Mouse (Mus musculus): ENCODE results near the gene Slc35e3. TPM values are rescaled to one million over a fixed set of nuclear protein-coding genes. Genes with fewer than 3 reads are reported as not detected.

Slc35e3 gene
- polyA plus RNA-seq, 2 experiments from 2014 or later: 2.1 to 2.8 TPM

- ATAC-seq: no peak
These were observed 49.2 kb downstream of the Slc35e3 start for GRCm38 (mm10) chr10:117696827-117697560.

GRCm38 (mm10) chr10:117696021-117696826, 49.9 kb downstream of the Slc35e3 start:
- no peak for ATAC-seq

- ATAC-seq: no peak
These were observed 50.6 kb downstream of the Slc35e3 start for GRCm38 (mm10) chr10:117695605-117696004.

GRCm38 (mm10) chr10:117695027-117695426, 51.1 kb downstream of the Slc35e3 start:
- no peak for ATAC-seq

- ATAC-seq: no peak
These were observed 51.8 kb downstream of the Slc35e3 start for GRCm38 (mm10) chr10:117694255-117694953.

- no peak for ATAC-seq
These were observed 53.2 kb downstream of the Slc35e3 start for GRCm38 (mm10) chr10:117692953-117693352.

- no peak for ATAC-seq
These were observed 54.0 kb downstream of the Slc35e3 start for GRCm38 (mm10) chr10:117692173-117692572.

GRCm38 (mm10) chr10:117691389-117691968, 54.7 kb downstream of the Slc35e3 start:
- ATAC-seq: no peak

GRCm38 (mm10) chr10:117690770-117691296, 55.3 kb downstream of the Slc35e3 start:
- ATAC-seq: no peak

GRCm38 (mm10) chr10:117690101-117690352, 56.1 kb downstream of the Slc35e3 start:
- ATAC-seq: no peak

- no peak for ATAC-seq
These were observed 56.7 kb downstream of the Slc35e3 start for GRCm38 (mm10) chr10:117689297-117690100.

GRCm38 (mm10) chr10:117688204-117689151, 57.7 kb downstream of the Slc35e3 start:
- peak; percentile 32 for ATAC-seq

GRCm38 (mm10) chr10:117687577-117687976, 58.6 kb downstream of the Slc35e3 start:
- ATAC-seq: no peak

- ATAC-seq: no peak
These were observed 59.1 kb downstream of the Slc35e3 start for GRCm38 (mm10) chr10:117687018-117687417.

- ATAC-seq: no peak
These were observed 60.1 kb downstream of the Slc35e3 start for GRCm38 (mm10) chr10:117685849-117686591.

GRCm38 (mm10) chr10:117685171-117685848, 60.9 kb downstream of the Slc35e3 start:
- ATAC-seq: no peak

- ATAC-seq: no peak
These were observed 61.6 kb downstream of the Slc35e3 start for GRCm38 (mm10) chr10:117684298-117685170.

GRCm38 (mm10) chr10:117683734-117684037, 62.5 kb downstream of the Slc35e3 start:
- no peak for ATAC-seq

Data from CD4-positive, CD25-positive, alpha-beta regulatory T cell, adult 4 months (primary cell).